Mouse (Mus musculus) kidney, postnatal 10 days (tissue): ENCODE data around the gene Il1rapl2.
"Not testable (repeated sequence)": the region's sequence is repeated elsewhere in the genome, so short reads cannot be mapped to it uniquely, and the experiment has no call there.

ENCODE experiments used
- DNase-seq: peaks from one replicate; pipeline ENCODE4 v3.0.0; 2021; ENCODE audit warnings: mixed read lengths

Il1rapl2 gene

DNA sequence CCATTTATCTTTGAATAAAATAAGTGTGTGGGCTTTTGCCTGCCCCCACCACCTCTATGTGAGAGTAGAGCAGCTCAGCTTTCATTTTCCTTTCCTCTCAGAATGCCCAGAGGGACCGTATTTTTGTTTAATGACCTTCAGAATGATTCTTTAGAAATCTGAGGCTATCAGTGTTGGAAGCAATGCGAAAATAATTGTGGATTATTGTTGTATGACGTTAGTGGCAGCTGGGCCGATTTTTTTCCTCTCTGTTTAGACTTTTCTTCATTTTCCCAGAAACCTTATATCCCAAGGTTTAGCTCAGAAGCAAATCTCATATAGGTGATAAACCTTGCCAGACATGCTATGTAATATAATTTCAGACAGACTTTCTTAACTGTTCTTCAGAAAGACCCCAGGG is 664.2 kb downstream of the Il1rapl2 start:
- no peak for DNase-seq

- not testable (repeated sequence) for DNase-seq
Observed at GRCm38 (mm10) chrX:138348736-138349135, 778.3 kb downstream of the Il1rapl2 start.

DNA sequence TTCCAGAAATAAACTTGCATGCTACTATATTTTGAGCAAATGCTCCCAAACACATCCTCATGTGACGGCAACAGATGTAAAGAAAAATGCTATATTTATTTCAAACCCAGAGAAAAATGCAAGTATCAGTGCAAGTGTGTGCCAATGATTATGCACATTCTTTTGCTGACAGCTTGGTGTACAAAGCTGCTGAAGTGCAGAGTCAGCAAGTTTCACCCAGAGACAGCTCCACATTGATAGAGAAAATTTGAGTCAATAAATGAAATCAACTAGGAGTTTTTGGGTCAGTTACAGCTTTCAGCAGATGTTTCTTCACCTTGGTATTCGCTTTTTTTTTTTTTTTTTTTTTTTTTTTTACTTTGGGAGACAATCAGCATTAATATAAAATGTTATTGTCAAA is 863.4 kb downstream of the Il1rapl2 start:
- DNase-seq, result no peak

DNA sequence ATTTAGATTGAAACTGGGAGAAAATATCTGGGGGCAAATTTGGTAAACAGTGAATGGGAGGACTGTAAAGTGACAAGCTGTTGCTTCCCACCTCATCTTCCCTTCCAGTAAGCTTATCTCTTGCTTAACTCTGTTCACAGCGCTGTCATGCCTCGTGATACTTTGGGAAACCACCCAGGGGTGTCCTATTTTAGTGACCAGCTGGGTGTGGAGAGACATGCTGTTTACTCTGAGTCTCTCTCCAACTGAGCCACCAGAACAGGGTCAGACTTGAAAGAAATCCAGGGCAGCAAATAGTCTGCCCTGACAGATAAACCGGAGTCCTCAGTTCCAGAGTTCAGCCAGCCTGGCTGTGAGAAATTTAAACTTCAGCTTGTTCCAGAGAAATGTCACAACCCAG is 867.5 kb downstream of the Il1rapl2 start:
- no peak for DNase-seq

DNA sequence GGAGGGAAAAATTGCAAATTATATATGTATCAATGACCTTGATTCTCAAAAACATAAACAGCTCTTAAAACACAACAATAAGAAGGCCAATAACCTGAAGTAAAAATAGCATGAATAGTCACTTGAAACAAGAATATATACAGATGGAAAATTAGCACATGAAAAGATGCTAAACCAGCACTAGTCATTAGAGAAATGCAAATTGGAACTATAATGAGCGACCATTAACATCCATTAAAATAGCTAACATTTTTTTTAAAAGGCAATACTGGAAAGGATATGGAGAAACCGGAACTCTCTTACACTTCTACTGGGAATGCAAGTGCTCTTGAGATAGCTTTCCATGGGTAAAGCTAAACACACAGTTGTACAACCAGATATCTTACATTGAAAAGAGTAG is 879.4 kb downstream of the Il1rapl2 start:
- DNase-seq, result no peak

GRCm38 (mm10) chrX:138478488-138478887 is 908.1 kb downstream of the Il1rapl2 start:
- DNase-seq, result no peak

GRCm38 (mm10) chrX:138500510-138500909 is 930.1 kb downstream of the Il1rapl2 start:
- DNase-seq, result no peak

GRCm38 (mm10) chrX:138505049-138505448 is 934.6 kb downstream of the Il1rapl2 start:
- no peak for DNase-seq

DNA sequence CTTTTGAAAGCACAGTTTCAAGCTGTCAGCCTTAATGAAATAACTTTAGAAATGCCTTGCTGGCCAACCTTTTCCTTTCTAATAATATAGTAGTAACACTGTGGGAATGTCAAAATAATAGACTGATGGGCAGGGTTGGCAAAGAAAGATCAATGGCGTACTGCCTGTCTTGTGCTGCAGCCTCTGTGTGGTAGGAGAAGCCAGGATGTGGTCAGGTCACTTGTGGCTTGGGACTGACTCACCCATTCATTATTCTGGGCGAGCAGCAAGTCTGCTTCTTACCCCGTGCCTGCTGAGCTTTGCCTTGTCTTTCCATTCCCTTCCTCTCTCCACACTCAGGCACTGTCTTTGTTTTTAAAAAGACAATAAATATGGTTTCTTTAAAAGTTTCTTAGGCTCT is 1049.7 kb downstream of the Il1rapl2 start:
- DNase-seq, result no peak

GRCm38 (mm10) chrX:138625311-138625710 is 1054.9 kb downstream of the Il1rapl2 start:
- DNase-seq, result no peak

GRCm38 (mm10) chrX:138722372-138722771 is 1152.0 kb downstream of the Il1rapl2 start:
- no peak for DNase-seq

DNA sequence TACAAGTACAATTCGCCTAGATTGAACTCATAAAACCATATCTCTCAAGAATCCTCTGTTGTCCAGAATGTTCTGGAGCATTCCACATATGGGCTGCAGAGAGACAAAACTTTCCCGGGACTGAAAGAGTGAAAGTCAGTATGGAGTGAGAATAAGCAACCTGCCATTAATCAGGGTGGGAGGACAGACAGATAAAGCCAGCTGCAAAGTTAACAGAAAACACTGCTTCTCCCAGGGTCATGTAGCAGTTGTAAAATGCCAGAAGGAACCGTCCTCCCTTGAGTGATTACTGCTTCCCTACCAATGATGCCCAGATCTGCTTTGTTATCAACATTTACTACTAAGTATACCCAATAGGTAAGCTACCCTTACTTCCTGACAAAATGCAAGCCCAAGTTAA is 1230.5 kb downstream of the Il1rapl2 start:
- DNase-seq, result no peak

DNA sequence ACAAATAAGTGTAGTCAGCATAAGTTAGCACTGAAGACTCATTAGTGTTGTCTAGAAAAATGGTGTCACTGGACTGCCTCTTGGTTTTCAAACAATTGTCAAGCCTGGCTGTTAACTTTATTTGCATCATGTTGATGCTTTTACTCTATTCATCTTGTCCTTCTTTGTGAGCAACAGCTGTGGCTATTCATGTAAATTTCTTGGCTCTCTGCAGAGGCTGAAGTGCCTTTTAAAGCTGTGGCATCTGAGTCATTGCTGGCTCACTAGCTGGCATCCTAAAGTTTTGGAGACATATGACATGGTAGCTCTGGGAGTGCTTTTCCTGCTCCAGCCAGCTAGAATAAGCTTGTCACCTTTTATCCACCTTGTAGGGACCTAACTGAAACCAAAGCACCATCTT is 1261.5 kb downstream of the Il1rapl2 start:
- no peak for DNase-seq

GRCm38 (mm10) chrX:138833894-138834293 is 1263.5 kb downstream of the Il1rapl2 start:
- DNase-seq, result no peak

GRCm38 (mm10) chrX:138838381-138838780 is 1268.0 kb downstream of the Il1rapl2 start:
- DNase-seq, result no peak
